Mouse (Mus musculus) C2C12 (cell line): ENCODE data around the gene Dnaja2. TPM values are rescaled to one million over a fixed set of nuclear protein-coding genes. Genes with fewer than 3 reads are reported as not detected.
A peak's percentile ranks its signal among the peaks of the same experiment; 100 is the strongest.

Experiments
- H3K27me3 ChIP-seq: one replicate; pipeline ENCODE4 v1.6.1; 2011; ENCODE audit not compliant: control insufficient read depth, insufficient read depth, insufficient read length
- H3K36me3 ChIP-seq: one replicate; pipeline ENCODE4 v1.6.1; 2011; ENCODE audit not compliant: control insufficient read depth, insufficient read depth
- H3K4me3 ChIP-seq: one replicate; pipeline ENCODE4 v1.5.1; 2011; ENCODE audit warnings: mild to moderate bottlenecking, control low read depth; ENCODE audit not compliant: poor library complexity, insufficient read depth, severe bottlenecking
- H3K79me2 ChIP-seq: one replicate; pipeline ENCODE4 v1.6.1; 2011; ENCODE audit not compliant: control insufficient read depth, insufficient read depth
- H3K79me3 ChIP-seq: one replicate; pipeline ENCODE4 v1.6.1; 2011; ENCODE audit warnings: low read depth, control low read depth
- H3ac ChIP-seq: one replicate; pipeline ENCODE3; 2011; ENCODE audit warnings: low read depth; ENCODE audit not compliant: control insufficient read depth, insufficient read length
- CEBPB ChIP-seq: IDR thresholded peaks from one replicate; pipeline ENCODE4 v1.6.1; 2011; ENCODE audit warnings: low read depth, mild to moderate bottlenecking, control low read depth, moderate library complexity
- CTCF ChIP-seq: IDR thresholded peaks from one replicate; pipeline ENCODE4 v1.5.1; 2011; ENCODE audit not compliant: control insufficient read depth, insufficient read depth, insufficient read length
- FOSL1 ChIP-seq: IDR thresholded peaks from one replicate; pipeline ENCODE4 v1.8.0; 2011; ENCODE audit warnings: mild to moderate bottlenecking, low read length; ENCODE audit not compliant: poor library complexity, insufficient read depth, severe bottlenecking
- MAX ChIP-seq: IDR thresholded peaks from one replicate; pipeline ENCODE4 v1.6.1; 2011; ENCODE audit warnings: mild to moderate bottlenecking, control low read depth
- MYOD1 ChIP-seq: IDR thresholded peaks from one replicate; pipeline ENCODE4 v1.6.1; 2011; ENCODE audit warnings: low read depth; ENCODE audit not compliant: control insufficient read depth, insufficient read length
- MYOG ChIP-seq: IDR thresholded peaks from one replicate; pipeline ENCODE4 v1.6.1; 2011; ENCODE audit not compliant: control insufficient read depth, insufficient read length; ENCODE audit errors: extremely low read depth
- USF1 ChIP-seq: IDR thresholded peaks from one replicate; pipeline ENCODE4 v1.6.1; 2011; ENCODE audit warnings: low read depth, mild to moderate bottlenecking, control low read depth, moderate library complexity
- polyA plus RNA-seq: library from polyadenylated mRNA; unstranded; fragments of >200 nt; fragmentation: generic; extraction: Trizol; gene quantifications from one replicate; pipeline ENCODE4 v1.2.1, GENCODE M21; 2012; ENCODE audit warnings: missing spikeins

The Dnaja2 gene
- polyA plus RNA-seq, 1 experiment: 104 TPM

- Histone ChIP-seq H3K4me3 (no peak overlapping the region), H3K36me3 (peaks cover 35% of the 10 kb centered on the region), H3ac (no peak overlapping the region), H3K79me3 (no peaks in the 10 kb centered on the region), H3K27me3 (no peaks in the 10 kb centered on the region), H3K79me2 (no peaks in the 10 kb centered on the region)
- TF ChIP-seq CEBPB: no peak
- TF ChIP-seq MYOG: no peak
- TF ChIP-seq FOSL1: no peak
- TF ChIP-seq MAX: no peak
- no peak for TF ChIP-seq USF1
- TF ChIP-seq MYOD1: no peak
- TF ChIP-seq CTCF: no peak
These were observed 23.7 kb downstream of the Dnaja2 start for GRCm38 (mm10) chr8:85531471-85531870.

- no peaks in the 10 kb centered on the region for H3K27me3 ChIP-seq
These were observed 24.4 kb downstream of the Dnaja2 start for GRCm38 (mm10) chr8:85530717-85531116.

GRCm38 (mm10) chr8:85528959-85529358 lies 26.2 kb downstream of the Dnaja2 start:
- Histone ChIP-seq H3K27me3 (no peaks in the 10 kb centered on the region), H3ac (no peak overlapping the region), H3K36me3 (peaks cover 27% of the 10 kb centered on the region), H3K79me2 (no peaks in the 10 kb centered on the region), H3K79me3 (no peaks in the 10 kb centered on the region), H3K4me3 (no peak overlapping the region)
- TF ChIP-seq MYOD1 (no peak), USF1 (no peak), MYOG (no peak), CTCF (no peak), CEBPB (no peak), FOSL1 (no peak), MAX (no peak)

More at GRCm38 (mm10) chr8:85530717-85531116, 24.4 kb downstream of the Dnaja2 start:
- Histone ChIP-seq H3ac (no peak overlapping the region), H3K36me3 (peaks cover 28% of the 10 kb centered on the region), H3K79me3 (no peaks in the 10 kb centered on the region), H3K4me3 (no peak overlapping the region), H3K79me2 (no peaks in the 10 kb centered on the region)
- no peak for TF ChIP-seq MYOD1
- no peak for TF ChIP-seq CEBPB
- no peak for TF ChIP-seq MYOG
- no peak for TF ChIP-seq MAX
- TF ChIP-seq USF1: no peak
- no peak for TF ChIP-seq CTCF
- TF ChIP-seq FOSL1: no peak

- no peak overlapping the region for H3K4me3 ChIP-seq
- H3K79me2 ChIP-seq: no peaks in the 10 kb centered on the region
- no peaks in the 10 kb centered on the region for H3K79me3 ChIP-seq
- H3K36me3 ChIP-seq: peaks cover 12% of the 10 kb centered on the region
- TF ChIP-seq MYOD1: no peak
- TF ChIP-seq USF1: no peak
- peak; percentile 34 for TF ChIP-seq CTCF
- H3K27me3 ChIP-seq: no peaks in the 10 kb centered on the region
- H3ac ChIP-seq: no peak overlapping the region
These were observed 29.0 kb downstream of the Dnaja2 start for GRCm38 (mm10) chr8:85526105-85526504.

GRCm38 (mm10) chr8:85524086-85524485 lies 31.1 kb downstream of the Dnaja2 start:
- no peak overlapping the region for H3K4me3 ChIP-seq
- no peaks in the 10 kb centered on the region for H3K79me3 ChIP-seq
- no peaks in the 10 kb centered on the region for H3K79me2 ChIP-seq
- TF ChIP-seq USF1: no peak
- no peak for TF ChIP-seq MYOG
- TF ChIP-seq CEBPB: no peak
- TF ChIP-seq FOSL1: no peak
- TF ChIP-seq CTCF: no peak
- no peak for TF ChIP-seq MYOD1
- TF ChIP-seq MAX: no peak
- H3K36me3 ChIP-seq: peaks cover 25% of the 10 kb centered on the region
- no peak overlapping the region for H3ac ChIP-seq
- H3K27me3 ChIP-seq: no peaks in the 10 kb centered on the region

GRCm38 (mm10) chr8:85521332-85521731 lies 33.8 kb downstream of the Dnaja2 start:
- TF ChIP-seq MAX (no peak), CEBPB (no peak), MYOD1 (no peak), FOSL1 (no peak), USF1 (no peak), MYOG (no peak), CTCF (no peak)
- no peak overlapping the region for H3K4me3 ChIP-seq
- peaks cover 27% of the 10 kb centered on the region for H3K36me3 ChIP-seq

More at GRCm38 (mm10) chr8:85521332-85521731, 33.8 kb downstream of the Dnaja2 start:
- no peak overlapping the region for H3ac ChIP-seq
- H3K79me3 ChIP-seq: no peaks in the 10 kb centered on the region
- no peaks in the 10 kb centered on the region for H3K79me2 ChIP-seq
- no peaks in the 10 kb centered on the region for H3K27me3 ChIP-seq
